Mouse (Mus musculus): ENCODE measurements at regions not wholly inside any gene's neighbourhood (a gene's known extent, or its start where the extent isn't known, plus 50 kb on each side); places are given as distances from the start of the nearest gene placed in this dataset.
A peak's percentile ranks its signal among the peaks of the same experiment; 100 is the strongest.
"Not testable (repeated sequence)": the region's sequence is repeated elsewhere in the genome, so short reads cannot be mapped to it uniquely, and the experiment has no call there.

DNA sequence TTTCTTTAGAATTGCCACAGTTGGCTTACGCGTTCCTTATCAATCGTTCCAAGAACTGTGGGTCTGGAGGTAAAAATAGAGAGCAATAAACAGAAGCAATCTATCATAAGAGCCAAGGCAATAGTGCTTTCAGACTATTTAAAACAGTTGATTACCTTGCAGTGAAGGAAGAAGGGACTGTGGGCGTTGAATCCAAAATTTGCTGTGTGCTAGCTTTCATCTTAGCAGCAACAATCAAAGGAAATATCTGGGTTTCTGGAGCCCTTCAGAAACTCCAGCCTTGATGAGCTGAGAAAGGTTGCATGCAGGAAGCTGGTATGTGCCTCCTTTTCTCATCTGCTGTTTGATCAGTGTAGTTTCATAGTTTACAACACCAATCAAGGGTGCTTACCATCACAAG is 136.1 kb upstream of the Thrb start:
- intact Hi-C loops (cut with DNase I), result no loop called here
- DNase-seq, result no peak

DNA sequence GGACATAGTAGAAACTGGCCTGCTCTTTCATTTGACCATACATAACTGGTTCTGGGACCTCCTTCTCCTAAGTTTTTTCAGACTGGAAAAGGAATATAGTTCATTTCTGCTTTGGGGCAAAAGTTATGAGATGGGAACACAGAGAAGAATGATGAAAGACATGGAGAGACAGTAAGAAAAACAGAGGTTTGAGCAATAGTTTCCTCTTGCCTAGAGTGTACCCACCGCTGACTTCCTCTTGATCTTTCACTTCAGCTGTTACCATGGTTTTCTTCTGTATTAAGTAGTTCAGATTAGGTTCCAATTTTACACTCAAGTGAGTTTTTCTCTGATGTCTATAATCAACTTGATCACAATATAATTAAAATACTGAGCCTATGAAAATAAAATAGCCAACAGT is 120.7 kb upstream of the Thrb start:
- intact Hi-C loops (cut with DNase I), result no loop called here
- DNase-seq, result no peak

DNA sequence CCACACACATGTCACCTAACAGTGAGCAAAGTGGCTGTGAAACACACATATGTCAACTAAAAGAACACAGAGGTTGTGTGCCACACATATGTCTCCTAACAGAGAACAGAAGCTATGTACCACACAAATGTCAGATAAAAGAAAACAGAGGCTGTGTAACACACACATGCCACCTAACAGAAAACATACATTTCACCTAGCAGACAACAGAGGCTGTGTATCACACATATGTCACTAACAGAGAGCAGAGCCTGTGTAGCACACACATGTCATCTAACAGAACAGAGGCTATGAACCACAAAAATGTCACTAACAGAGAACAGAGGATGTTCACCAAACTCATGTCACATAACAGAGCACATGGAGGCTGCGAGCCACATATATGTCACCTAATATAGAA is 103.6 kb upstream of the Thrb start:
- no peak for DNase-seq
- intact Hi-C loops (cut with DNase I), result no loop called here

- intact Hi-C loops (cut with DNase I); DNase-seq: not testable (repeated sequence)
Measured at GRCm38 (mm10) chr14:17560001-17560400, 100.1 kb upstream of the Thrb start.

GRCm38 (mm10) chr14:17567927-17568326 is 92.1 kb upstream of the Thrb start:
- no peak for DNase-seq
- intact Hi-C loops (cut with DNase I), result no loop called here

- intact Hi-C loops (cut with DNase I), result no loop called here
- peak; percentile 4 to 18 for DNase-seq
Measured at GRCm38 (mm10) chr14:17569087-17569636, 90.9 kb upstream of the Thrb start.

DNA sequence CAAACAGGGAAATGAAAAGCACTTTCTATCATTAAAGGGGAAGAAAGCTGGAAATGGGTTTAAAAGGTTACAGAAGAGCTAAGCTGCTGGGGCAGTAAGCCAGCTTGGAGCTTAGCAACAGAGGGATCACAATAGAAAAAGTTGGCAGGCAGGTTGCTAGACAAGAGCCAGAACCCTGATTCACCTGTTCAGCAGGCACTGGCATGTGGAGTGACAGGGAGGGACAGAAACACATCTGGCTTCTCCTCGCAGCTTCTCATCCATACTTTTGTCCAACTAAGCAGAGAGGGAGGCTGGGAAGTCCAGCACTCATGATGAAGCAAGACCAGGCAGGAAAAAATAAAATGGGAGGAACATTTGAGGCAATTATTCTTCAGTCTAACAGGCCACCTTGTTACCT is 81.3 kb upstream of the Thrb start:
- DNase-seq, result no peak
- intact Hi-C loops (cut with DNase I), result no loop called here

DNA sequence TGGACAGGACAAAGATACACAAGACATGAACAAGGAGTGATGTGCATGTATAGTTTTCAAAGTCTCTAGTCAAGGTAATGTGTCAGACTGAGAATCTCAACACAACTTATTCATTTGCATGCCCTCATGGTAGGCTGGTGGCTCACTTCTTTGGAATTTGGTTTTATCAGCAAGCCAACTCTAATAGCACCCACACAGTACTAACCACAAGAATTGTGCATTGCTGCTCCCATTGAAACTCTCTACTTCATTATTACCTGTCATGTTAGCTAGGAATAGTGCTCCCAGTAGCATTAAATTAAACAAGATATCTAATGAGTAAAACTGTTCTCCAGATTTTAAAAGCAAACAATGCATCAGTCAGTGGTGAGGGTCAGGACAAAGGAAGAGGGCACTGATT is 70.5 kb upstream of the Thrb start:
- intact Hi-C loops (cut with DNase I), result no loop called here
- DNase-seq, result no peak

DNA sequence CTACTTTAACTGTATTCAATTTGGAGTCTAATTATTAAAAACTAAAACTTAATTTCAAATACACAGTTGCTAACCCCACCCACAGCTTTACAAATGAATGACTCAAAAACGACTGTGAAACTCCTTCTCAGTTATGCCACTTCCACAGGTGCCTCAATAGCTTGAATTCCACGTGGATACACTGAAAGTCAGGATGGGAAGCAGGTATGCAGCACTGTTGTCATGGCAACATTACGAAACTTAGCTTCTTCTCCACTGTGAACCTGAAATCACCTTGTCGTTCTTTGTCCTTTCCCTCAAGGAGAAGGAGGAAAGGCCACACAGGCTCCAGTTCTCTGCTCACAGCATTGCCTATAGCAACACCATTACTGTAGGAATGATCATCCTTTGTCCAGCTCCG is 60.5 kb upstream of the Thrb start:
- intact Hi-C loops (cut with DNase I), result no loop called here
- DNase-seq, result no peak

DNA sequence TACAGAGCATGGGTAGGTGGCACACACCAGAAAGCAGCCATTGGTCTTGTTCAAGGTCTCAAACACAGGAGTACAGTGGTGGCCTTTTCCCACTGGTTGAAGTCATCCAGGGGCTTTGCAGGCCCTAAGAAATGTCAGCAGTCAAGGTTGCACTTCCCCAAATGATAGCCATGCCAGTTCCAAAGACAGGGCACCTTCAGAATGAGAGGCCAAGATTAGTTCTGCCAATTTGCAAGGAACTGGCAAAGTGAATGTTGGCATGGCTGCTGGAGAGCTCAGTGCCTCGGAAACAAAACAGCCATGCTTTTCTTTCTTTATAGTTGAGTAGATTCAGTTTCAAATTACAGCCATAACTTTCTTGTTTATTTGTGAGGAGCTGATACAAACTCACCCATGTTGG is 57.7 kb upstream of the Thrb start:
- DNase-seq, result peak; percentile 10 to 36
- intact Hi-C loops (cut with DNase I), result no loop called here

GRCm38 (mm10) chr14:17606018-17606417 is 54.0 kb upstream of the Thrb start:
- intact Hi-C loops (cut with DNase I), result no loop called here
- no peak for DNase-seq

DNA sequence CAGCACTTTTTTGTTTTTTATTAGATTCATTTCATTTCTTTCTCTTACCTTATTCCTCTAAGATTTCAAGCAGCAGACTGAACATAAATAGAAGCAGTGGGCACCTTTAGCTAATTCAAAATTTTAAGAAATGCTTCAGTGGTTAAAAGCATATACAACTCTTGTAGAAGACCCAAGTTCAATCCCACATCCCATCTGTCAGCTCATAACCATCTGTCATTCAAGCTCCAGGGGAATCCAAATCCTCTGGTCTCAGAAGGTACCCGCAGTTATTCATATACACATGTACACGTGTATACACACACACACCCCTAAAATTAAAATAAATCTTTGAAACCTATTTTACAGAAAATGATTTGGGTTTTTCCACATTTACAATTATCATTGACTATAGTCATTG is 52.9 kb upstream of the Thrb start:
- intact Hi-C loops (cut with DNase I), result no loop called here
- no peak for DNase-seq
